Mouse (Mus musculus): ENCODE data around the gene Pdzd2.

- TF ChIP-seq GATA1 (IDR thresholded peaks at IDR 0.05; ENCODE audit: low read length) (no peak), TAL1 (IDR thresholded peaks at IDR 0.05; ENCODE audit: low read length) (no peak)
Observed at GRCm38 (mm10) chr15:12375641-12376311, 363.9 kb downstream of the Pdzd2 start.
